Mouse (Mus musculus): ENCODE results near the gene 1810049J17Rik.

Gene 1810049J17Rik

DNA sequence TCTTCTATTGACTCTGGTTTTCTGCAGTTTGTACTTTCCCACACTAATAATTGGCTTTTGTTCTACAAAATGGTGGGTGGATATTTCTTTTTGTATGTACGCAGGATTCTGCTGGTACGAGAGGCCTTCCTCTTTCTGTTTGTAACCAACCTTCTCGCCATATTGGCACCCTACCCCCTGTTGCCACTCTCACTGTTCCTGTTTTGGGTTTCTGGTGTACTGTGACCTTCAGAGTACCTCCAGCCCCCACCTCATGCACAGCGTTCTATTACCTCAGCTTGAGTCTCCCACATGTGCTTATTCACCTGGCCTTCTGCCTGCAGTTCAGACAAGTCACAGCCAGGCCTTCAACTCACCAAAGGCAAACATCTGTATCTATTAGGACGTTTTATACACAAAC is 28.1 kb upstream of the 1810049J17Rik start:
- in situ Hi-C loops (cut with MboI; ENCODE audit: low sequenced_read_pairs) = no loop called here

- in situ Hi-C loops (cut with MboI; ENCODE audit: low sequenced_read_pairs) = no loop called here
Measured at GRCm38 (mm10) chr15:12348950-12349349, 27.3 kb upstream of the 1810049J17Rik start.

GRCm38 (mm10) chr15:12346916-12347315 is 25.2 kb upstream of the 1810049J17Rik start:
- in situ Hi-C loops (cut with MboI; ENCODE audit: low sequenced_read_pairs) = no loop called here

DNA sequence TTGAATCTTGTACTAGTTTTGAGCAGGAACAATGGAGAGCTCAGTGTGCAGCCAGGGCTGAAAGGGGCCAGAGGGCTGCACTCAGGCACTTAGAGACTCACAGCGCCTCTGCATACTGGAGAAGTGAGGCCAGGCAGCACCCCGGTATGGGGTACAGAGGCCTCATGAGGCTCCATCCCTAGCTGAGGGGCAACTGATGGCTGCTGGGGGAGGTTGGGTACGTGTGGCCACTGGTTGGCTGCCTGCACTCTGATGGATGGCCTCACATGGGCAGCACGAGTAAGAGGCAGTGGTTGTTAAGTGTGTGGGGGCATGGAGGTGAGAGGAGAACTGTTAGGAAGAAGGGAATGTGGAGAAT is 19.7 kb upstream of the 1810049J17Rik start:
- in situ Hi-C loops (cut with MboI; ENCODE audit: low sequenced_read_pairs) = no loop called here

GRCm38 (mm10) chr15:12340536-12341400 is 19.1 kb upstream of the 1810049J17Rik start:
- in situ Hi-C loops (cut with MboI; ENCODE audit: low sequenced_read_pairs) = no loop called here

DNA sequence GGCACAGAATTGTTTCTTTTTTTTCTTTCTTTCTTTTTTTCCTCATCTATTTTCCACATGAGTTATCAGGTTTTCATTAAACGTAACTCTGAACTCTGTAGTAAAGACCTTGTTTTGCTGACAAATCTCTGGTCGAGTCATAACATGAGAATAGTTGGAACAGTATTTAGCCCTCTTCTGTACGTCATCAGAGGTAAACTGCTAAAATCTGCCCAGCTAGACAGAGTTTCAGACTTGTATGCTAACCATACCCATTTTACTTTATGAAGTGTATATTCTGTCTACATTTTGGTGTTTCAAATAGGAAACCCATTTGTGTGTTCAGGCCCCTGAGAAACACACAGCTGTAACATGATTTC is 16.1 kb upstream of the 1810049J17Rik start:
- in situ Hi-C loops (cut with MboI; ENCODE audit: low sequenced_read_pairs) = no loop called here

GRCm38 (mm10) chr15:12337030-12337778 is 15.5 kb upstream of the 1810049J17Rik start:
- in situ Hi-C loops (cut with MboI; ENCODE audit: low sequenced_read_pairs) = no loop called here

DNA sequence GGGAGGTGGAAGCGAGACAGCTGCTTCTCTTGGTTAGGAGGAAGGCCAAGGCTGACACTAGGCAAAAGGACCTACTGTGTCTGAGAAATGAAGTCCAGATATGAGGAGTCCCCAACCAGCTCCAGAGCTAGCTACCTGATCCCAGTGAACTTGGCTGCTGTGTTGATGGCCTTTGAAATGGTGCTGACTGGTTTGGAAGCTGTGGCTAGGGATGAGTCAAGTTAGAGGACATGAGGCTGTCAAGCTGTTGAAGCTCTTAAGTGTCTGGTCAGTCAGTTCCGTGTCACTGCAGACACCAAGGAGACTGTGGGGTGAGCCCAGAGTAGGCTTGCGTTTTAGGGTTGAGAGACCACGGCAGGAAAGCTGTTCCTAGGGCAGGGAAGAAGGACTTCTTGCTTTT is 12.7 kb upstream of the 1810049J17Rik start:
- in situ Hi-C loops (cut with MboI; ENCODE audit: low sequenced_read_pairs) = no loop called here

DNA sequence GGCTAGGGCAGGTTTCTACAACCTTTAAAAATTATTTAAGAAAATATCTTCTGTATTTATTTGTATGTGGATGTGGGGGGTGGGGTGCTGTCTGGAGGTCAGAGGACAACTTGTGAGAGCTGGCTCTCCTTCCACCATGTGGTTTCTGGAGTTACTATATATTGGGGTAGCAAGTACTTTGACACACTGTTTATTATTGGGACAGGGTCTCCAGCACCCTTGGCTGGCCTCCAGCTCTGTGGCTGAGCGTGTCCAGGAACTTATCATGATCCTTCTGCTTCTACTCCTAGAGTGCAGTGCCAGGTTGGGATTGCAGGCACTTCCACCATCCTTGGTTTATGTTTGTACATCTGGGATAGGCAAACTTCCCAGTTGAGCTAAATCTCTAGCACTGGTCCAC is 9.6 kb upstream of the 1810049J17Rik start:
- in situ Hi-C loops (cut with MboI; ENCODE audit: low sequenced_read_pairs) = no loop called here

DNA sequence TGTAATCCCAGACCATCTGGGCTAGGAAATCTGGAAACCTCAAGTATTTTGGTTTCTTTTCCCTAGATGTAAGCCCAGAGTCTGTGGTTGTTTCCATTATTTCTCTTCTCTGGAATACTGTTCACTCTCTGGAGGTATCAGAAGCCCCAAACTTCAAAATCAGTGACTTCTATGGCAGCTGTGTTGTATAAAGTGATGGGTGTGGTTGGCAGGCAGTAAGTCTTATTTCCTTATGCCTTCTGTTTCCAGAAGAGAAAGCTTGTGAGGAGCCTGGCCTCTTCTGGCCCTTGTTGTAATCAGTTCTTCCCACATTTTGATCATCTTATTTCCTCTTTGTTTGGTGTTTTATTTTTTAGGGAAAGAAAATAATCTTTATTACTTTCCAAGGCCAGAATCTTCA is 9.2 kb upstream of the 1810049J17Rik start:
- in situ Hi-C loops (cut with MboI; ENCODE audit: low sequenced_read_pairs) = no loop called here

- in situ Hi-C loops (cut with MboI; ENCODE audit: low sequenced_read_pairs) = no loop called here
Measured at GRCm38 (mm10) chr15:12330389-12330788, 8.7 kb upstream of the 1810049J17Rik start.

DNA sequence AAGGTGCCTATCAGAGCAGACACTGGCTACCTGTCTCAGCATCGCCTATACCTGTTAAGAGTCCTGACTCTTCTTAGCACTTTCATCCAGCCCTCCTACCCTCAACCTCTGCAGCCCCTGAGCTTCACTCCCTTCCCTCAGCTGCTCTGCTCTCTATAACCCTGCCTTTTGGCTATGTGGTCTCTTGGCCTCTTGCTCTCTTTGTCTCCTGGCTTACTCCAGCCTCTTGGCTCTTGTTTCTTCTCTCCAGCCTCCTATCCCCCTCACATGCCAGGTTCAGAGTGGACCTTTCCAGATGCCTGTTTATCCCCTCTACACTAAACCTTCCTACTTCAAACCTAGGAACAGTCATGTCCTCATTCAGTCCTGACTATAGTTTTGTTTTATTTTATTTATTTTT is 2.6 kb upstream of the 1810049J17Rik start:
- in situ Hi-C loops (cut with MboI; ENCODE audit: low sequenced_read_pairs) = no loop called here

GRCm38 (mm10) chr15:12322676-12323402 is 1.1 kb upstream of the 1810049J17Rik start:
- in situ Hi-C loops (cut with MboI; ENCODE audit: low sequenced_read_pairs) = no loop called here

- in situ Hi-C loops (cut with MboI; ENCODE audit: low sequenced_read_pairs) = no loop called here
Measured at GRCm38 (mm10) chr15:12321091-12321787, 460 bp downstream of the 1810049J17Rik start, which contains the start of gene Golph3. TSS of gene Golph3 (plus strand) at chr15:12321450.

DNA sequence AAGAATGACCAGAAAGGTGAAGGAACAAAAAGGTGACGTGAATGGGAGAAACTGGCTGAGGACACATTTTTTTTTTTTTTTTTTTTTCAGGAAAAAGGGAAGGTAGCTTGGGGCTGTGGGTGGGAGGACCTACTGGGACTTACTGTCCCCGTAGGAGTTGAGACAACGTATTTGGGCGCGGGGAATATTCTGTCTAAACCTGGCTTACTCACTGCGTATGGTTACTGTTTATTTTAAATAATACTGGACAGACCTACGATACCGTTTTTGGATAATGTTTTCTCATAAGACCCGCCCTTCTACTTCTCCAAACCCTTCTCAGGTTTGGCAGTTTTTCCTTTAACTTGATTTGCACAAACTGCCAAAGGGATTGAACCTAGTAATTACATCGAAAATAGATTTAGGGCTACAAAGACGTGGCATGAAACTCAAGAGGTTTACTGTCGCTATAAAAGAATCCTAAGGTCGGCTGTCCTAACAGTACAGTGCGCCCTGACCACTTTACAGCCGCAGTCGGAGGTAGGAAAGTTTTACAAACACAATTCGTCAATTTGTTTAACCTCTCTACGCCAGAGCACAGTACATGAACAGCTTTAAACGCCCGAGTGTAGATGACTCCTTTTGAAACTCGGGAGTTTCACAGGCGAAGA is 1.1 kb downstream of the 1810049J17Rik start:
- in situ Hi-C loops (cut with MboI; ENCODE audit: low sequenced_read_pairs) = no loop called here

- in situ Hi-C loops (cut with MboI; ENCODE audit: low sequenced_read_pairs) = no loop called here
Measured at GRCm38 (mm10) chr15:12319889-12320288, 1.8 kb downstream of the 1810049J17Rik start.

DNA sequence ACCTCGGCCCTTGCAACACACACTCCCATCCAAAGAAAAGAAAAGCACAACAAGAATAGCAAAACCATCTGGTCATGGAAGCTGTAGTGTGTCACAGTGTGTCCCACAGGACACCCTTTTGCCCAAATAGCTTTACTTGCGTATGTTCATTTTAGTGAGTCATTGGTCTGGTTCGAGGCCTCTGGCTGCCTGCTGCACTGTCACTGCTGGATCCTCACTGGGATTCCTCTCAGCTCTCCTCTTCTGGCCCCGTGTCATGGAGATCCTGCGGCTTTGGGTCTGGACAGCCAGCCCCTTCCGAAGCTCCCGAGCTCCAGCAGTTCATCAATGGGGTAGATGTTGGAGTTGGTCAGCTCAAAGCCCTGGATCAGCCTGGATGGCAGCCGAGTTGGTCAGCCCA is 3.2 kb downstream of the 1810049J17Rik start:
- in situ Hi-C loops (cut with MboI; ENCODE audit: low sequenced_read_pairs) = no loop called here

DNA sequence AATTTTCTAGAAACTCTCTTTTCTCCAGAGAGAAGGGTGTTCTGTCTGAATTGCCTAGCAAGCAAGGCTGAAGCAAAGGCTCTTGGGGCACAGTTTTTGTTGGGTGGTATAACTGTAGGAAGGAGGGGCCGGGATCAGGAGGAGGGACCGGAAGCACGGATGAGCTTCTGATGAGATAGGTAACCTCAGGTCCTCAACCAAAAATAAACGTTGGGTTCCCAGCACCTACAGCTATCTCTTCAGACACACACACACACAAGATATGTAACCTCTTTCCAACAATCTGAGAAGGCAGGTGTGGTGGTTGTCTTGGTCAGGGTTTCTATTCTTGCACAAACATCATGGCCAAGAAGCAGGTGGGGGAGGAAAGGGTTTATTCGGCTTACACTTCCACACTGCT is 4.4 kb downstream of the 1810049J17Rik start:
- in situ Hi-C loops (cut with MboI; ENCODE audit: low sequenced_read_pairs) = no loop called here

DNA sequence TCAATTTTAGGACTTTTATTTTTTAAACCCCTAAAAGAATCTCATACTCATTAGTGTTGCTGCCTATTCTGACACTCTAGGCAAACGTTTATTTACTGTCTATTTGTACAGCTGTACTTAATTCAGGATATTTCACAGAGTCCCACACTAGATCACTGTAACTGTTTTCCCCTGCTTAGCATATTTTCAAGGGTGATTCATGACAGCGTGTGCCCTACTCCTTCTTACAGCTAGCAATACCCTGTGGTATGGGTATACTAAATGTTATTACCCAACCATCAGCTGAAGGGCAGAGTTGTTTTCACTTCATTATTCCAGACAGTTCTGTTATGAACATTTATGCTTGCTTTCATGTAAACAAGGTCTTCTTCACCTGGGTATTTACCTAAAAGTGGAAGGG is 5.7 kb downstream of the 1810049J17Rik start:
- in situ Hi-C loops (cut with MboI; ENCODE audit: low sequenced_read_pairs) = no loop called here

- in situ Hi-C loops (cut with MboI; ENCODE audit: low sequenced_read_pairs) = no loop called here
Measured at GRCm38 (mm10) chr15:12314584-12314983, 7.1 kb downstream of the 1810049J17Rik start.
